Mouse (Mus musculus): ENCODE results near the gene Rxra. TPM values are rescaled to one million over a fixed set of nuclear protein-coding genes. Genes with fewer than 3 reads are reported as not detected.

Gene Rxra
- total and polyA plus RNA-seq, 3 experiments = 2.1 to 5.5 (median 2.4) TPM

GRCm38 (mm10) chr2:27745673-27746620 lies 69.7 kb downstream of the Rxra start:
- peaks cover 0 to 27% of the 10 kb centered on the region in 2 experiments for H3K36me3 ChIP-seq (replicated peaks in 1 of 2; ENCODE audit: control insufficient read depth in 1 of 2, insufficient read depth in 1 of 2, low read length in 1 of 2)

GRCm38 (mm10) chr2:27746854-27747253 lies 70.6 kb downstream of the Rxra start:
- H3K4me2 ChIP-seq (ENCODE audit: insufficient read depth, low read depth, poor library complexity, severe bottlenecking) = no peak overlapping the region
- H3K9ac ChIP-seq (ENCODE audit: insufficient read depth, low read depth) = no peak overlapping the region
- H3K27me3 ChIP-seq (replicated peaks) = no peaks in the 10 kb centered on the region
- no peak overlapping the region for H3K4me3 ChIP-seq (replicated peaks in 1 of 3; ENCODE audit: low read depth in 2 of 3, low read length in 2 of 3, poor library complexity in 1 of 3)
- peaks cover 0 to 29% of the 10 kb centered on the region in 2 experiments for H3K36me3 ChIP-seq (replicated peaks in 1 of 2; ENCODE audit: control insufficient read depth in 1 of 2, insufficient read depth in 1 of 2, low read length in 1 of 2)
- no peaks in the 10 kb centered on the region for H3K79me2 ChIP-seq (replicated peaks; ENCODE audit: control insufficient read depth, extremely low read depth, insufficient read depth, poor library complexity, severe bottlenecking)
- dilution Hi-C loops (cut with MboI; ENCODE audit: extremely low pct_ligation_motif_present, extremely low pct_unique_long_range_greater_than_20kb, low sequenced_read_pairs) (no loop called here), in situ Hi-C loops (cut with MboI; ENCODE audit: low pct_ligation_motif_present, low pct_unique_long_range_greater_than_20kb, low sequenced_read_pairs) (loop anchor here (25.0 kb wide), 1 partner anchor 460 kb away; no protein-coding TSS in a partner anchor)
- no peak overlapping the region for H3K27ac ChIP-seq (ENCODE audit: insufficient read depth, low read depth)
- H3K4me1 ChIP-seq (ENCODE audit: control insufficient read depth in 1 of 2, insufficient read depth in 2 of 2) = peaks cover 5 to 56% of the 10 kb centered on the region in 2 experiments; a peak in 3 of 4 replicates
- no peak for DNase-seq (ENCODE audit: extremely low read depth)
- TF ChIP-seq KAT2A (IDR thresholded peaks at IDR 0.05; ENCODE audit: insufficient replicate concordance, low read length) = no peak
- no peak for TF ChIP-seq POLR2AphosphoS2 (IDR thresholded peaks at IDR 0.05; ENCODE audit: low read depth, low read length)
- TF ChIP-seq MEF2A (IDR thresholded peaks at IDR 0.05; ENCODE audit: borderline replicate concordance, low read depth, low read length) = no peak
- TF ChIP-seq CHD2 (IDR thresholded peaks at IDR 0.05; ENCODE audit: low read length) = no peak
- TF ChIP-seq CHD1 (IDR thresholded peaks at IDR 0.05; ENCODE audit: low read depth, low read length) = no peak
- no peaks in the 10 kb centered on the region for H3K9me3 ChIP-seq (replicated peaks; ENCODE audit: low read length)

More at GRCm38 (mm10) chr2:27745673-27746620, 69.7 kb downstream of the Rxra start:
- no peak overlapping the region for H3K27ac ChIP-seq (ENCODE audit: insufficient read depth, low read depth)
- no peak overlapping the region for H3K9ac ChIP-seq (ENCODE audit: insufficient read depth, low read depth)
- H3K9me3 ChIP-seq (replicated peaks; ENCODE audit: low read length) = no peaks in the 10 kb centered on the region
- TF ChIP-seq HCFC1 (IDR thresholded peaks at IDR 0.05; ENCODE audit: low read depth, low read length) (no peak), ETS1 (conservative IDR thresholded peaks at IDR 0.05; ENCODE audit: low read depth, low read length) (no peak), ZC3H11A (IDR thresholded peaks at IDR 0.05; ENCODE audit: low read depth, low read length) (no peak), TCF12 (IDR thresholded peaks at IDR 0.05; ENCODE audit: low read depth, low read length) (no peak), PAX5 (IDR thresholded peaks at IDR 0.05; ENCODE audit: low read length) (no peak), RAD21 (IDR thresholded peaks at IDR 0.05; ENCODE audit: low read depth, low read length) (no peak), CHD1 (IDR thresholded peaks at IDR 0.05; ENCODE audit: low read depth, low read length) (no peak), JUND (conservative IDR thresholded peaks at IDR 0.05; ENCODE audit: low read depth, low read length) (no peak), ZMIZ1 (IDR thresholded peaks at IDR 0.05; ENCODE audit: low read depth, low read length) (no peak), IRF4 (IDR thresholded peaks at IDR 0.05; ENCODE audit: low read depth, low read length) (no peak), E2F4 (IDR thresholded peaks at IDR 0.05; ENCODE audit: insufficient replicate concordance, low read depth, low read length) (no peak), USF2 (conservative IDR thresholded peaks at IDR 0.05; ENCODE audit: low read depth, low read length) (no peak), CTCF (conservative IDR thresholded peaks at IDR 0.05 in 1 of 2, IDR thresholded peaks at IDR 0.05 in 1 of 2; ENCODE audit: low read depth in 2 of 2, low read length in 2 of 2) (no peak), SIN3A (IDR thresholded peaks at IDR 0.05; ENCODE audit: low read length) (no peak)
- no peaks in the 10 kb centered on the region for H3K27me3 ChIP-seq (replicated peaks)
- no peak for DNase-seq (ENCODE audit: extremely low read depth)
- dilution Hi-C loops (cut with MboI; ENCODE audit: extremely low pct_ligation_motif_present, extremely low pct_unique_long_range_greater_than_20kb, low sequenced_read_pairs) = no loop called here
- no peak overlapping the region for H3K4me3 ChIP-seq (replicated peaks in 1 of 3; ENCODE audit: low read depth in 2 of 3, low read length in 2 of 3, poor library complexity in 1 of 3)
- H3K4me1 ChIP-seq (ENCODE audit: control insufficient read depth in 1 of 2, insufficient read depth in 2 of 2) = peaks cover 5 to 65% of the 10 kb centered on the region in 2 experiments
- no peaks in the 10 kb centered on the region for H3K79me2 ChIP-seq (replicated peaks; ENCODE audit: control insufficient read depth, extremely low read depth, insufficient read depth, poor library complexity, severe bottlenecking)
- no peak overlapping the region for H3K4me2 ChIP-seq (ENCODE audit: insufficient read depth, low read depth, poor library complexity, severe bottlenecking)
- in situ Hi-C loops (cut with MboI; ENCODE audit: low pct_ligation_motif_present, low pct_unique_long_range_greater_than_20kb, low sequenced_read_pairs) = loop anchor here (25.0 kb wide), 1 partner anchor 459 kb away; no protein-coding TSS in a partner anchor

Measured in CH12.LX (cell line).